Mouse (Mus musculus): ENCODE data around the gene Ppef2. TPM values are rescaled to one million over a fixed set of nuclear protein-coding genes. Genes with fewer than 3 reads are reported as not detected.

The Ppef2 gene
- polyA plus RNA-seq (2015; fragmentation: Nextera tagmentation; extraction: Ambion mirVana), result 0.21 and 0.67 TPM in 2 replicates

DNA sequence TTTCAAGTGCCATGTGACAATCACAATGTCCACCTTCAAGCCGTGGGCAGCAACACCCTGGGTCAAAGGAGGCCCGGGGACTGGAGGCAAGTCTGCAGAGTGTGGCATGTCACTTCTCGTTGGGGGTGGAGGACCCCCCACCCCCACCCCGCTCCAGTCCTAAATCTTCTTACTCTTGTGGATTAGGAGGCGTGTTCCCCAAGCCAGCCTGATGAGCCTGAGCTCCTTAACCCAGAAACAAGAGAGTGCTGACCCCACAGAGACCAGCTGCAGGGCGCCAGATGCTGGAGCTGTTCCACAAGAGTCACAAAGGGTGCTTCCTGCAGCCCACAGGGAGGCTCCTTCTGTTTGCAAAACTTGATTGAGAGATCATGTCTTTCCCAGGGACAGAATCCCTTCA, at the start of gene Ppef2:
Gene Ppef2, minus strand, starts transcription at position 61 of the 400 bp plus-strand sequence.
- H3K4me2 ChIP-seq, result no peak within 1 kb of the TSS

DNA sequence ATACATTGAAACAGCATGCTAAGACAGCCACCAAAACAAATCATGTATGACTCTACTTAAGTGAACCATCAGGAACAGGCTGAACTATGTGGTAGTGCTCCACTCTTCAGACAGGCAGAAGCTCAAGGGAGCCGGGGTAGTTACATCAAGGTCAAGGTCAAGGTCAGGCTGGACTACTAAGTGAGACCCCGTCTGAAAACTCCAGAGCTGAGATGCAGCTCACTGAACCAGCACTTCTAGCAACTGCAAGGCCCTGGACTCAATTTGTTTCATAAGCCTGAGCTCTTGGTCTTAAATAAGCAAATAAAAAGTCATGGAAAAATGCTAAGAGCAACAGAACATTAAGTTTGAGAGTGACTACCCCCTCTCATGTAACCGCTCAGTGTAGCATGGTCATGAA, 48.2 kb upstream of the Ppef2 start:
- Histone ChIP-seq H3K4me3 (no peak overlapping the region), H3K4me2 (no peak overlapping the region), H3K27ac (replicated peaks) (no peak overlapping the region), H3K9ac (no peak overlapping the region), H3K4me1 (replicated peaks) (peaks cover 12% of the 10 kb centered on the region), H3K36me3 (peaks cover 63% of the 10 kb centered on the region), H3K9me3 (no peaks in the 10 kb centered on the region), H3K27me3 (no peaks in the 10 kb centered on the region)
- 89% methylated on average over 3 of the region's 3 CpGs for WGBS
- ATAC-seq (ENCODE audit: low read depth), result no peak

More for the DNA sequence above, at the start of gene Ppef2:
- no peaks in the 10 kb centered on the region for H3K9me3 ChIP-seq
- ATAC-seq (ENCODE audit: low read depth), result no peak
- H3K4me1 ChIP-seq (replicated peaks), result peaks cover 5% of the 10 kb centered on the region; the same call in 1 of the 2 replicates
- peaks cover 3% of the 10 kb centered on the region; the same call in 1 of the 2 replicates for H3K27me3 ChIP-seq
- H3K4me3 ChIP-seq, result no peak within 1 kb of the TSS
- 12% methylated on average over 6 of the region's 6 CpGs for WGBS
- H3K9ac ChIP-seq, result no peak within 1 kb of the TSS
- no peaks in the 10 kb centered on the region for H3K36me3 ChIP-seq
- H3K27ac ChIP-seq (replicated peaks), result no peak within 1 kb of the TSS

DNA sequence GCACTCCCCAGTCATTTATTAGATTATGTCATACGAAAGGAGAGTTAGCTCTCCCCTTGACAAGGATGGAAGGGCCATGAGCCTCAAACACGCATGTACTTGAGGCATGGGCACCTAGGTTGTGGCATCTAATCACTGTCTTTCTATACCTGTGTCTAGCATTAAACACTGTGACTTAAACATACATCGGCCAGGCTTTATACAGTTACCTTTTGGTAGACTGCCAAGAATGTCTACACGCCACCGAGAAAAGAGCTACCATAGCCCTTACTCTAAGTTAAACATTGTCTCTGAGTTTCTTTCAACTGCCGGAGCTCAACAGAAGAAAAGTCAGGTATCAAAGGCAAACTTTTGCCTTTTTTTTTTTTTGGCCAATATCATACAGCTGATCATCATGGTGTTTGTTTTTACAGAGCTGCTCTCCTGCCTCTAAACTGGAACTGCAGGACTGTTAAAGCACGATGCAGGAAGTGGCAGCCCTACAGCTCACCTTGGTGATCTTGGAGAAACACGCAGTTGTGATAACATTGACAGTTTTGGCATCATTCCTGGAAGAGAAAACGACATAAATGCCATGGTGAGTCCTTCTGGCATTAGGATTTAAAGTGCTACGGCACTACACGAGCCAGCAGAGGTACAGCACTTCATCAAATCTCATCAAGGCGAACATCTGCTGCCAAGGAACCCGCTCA, 46.2 kb upstream of the Ppef2 start:
- Histone ChIP-seq H3K9me3 (no peaks in the 10 kb centered on the region), H3K4me1 (replicated peaks) (no peaks in the 10 kb centered on the region), H3K4me2 (no peak overlapping the region), H3K9ac (no peak overlapping the region), H3K27ac (replicated peaks) (no peak overlapping the region), H3K27me3 (no peaks in the 10 kb centered on the region), H3K4me3 (no peak overlapping the region), H3K36me3 (peaks cover 81% of the 10 kb centered on the region)
- no peak for ATAC-seq (ENCODE audit: low read depth)
- 93% methylated on average over 13 of the region's 13 CpGs for WGBS

DNA sequence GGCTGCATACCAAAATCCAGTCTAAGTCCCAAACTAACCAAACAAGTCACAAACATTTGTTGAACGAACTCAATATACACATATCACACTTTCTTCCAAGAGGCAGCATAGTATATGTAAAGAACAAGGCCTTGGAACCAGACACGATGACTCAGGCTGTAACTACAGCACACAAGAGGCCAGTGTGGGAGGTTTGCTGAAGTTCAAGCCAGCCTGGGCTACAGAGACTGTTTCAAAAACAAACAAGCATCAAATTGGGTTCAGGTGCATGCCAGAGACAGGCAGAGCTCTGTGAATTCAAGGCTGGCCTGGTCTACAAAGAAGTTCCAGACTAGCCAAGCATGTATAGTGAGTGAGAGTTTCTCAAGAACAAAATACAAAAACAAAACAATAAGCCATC, 38.4 kb upstream of the Ppef2 start:
- no peaks in the 10 kb centered on the region for H3K9me3 ChIP-seq
- no peak overlapping the region for H3K4me2 ChIP-seq
- 95% methylated on average over 2 of the region's 2 CpGs for WGBS
- H3K4me3 ChIP-seq, result no peak overlapping the region
- H3K27ac ChIP-seq (replicated peaks), result no peak overlapping the region
- no peaks in the 10 kb centered on the region for H3K27me3 ChIP-seq
- no peaks in the 10 kb centered on the region for H3K4me1 ChIP-seq (replicated peaks)
- H3K36me3 ChIP-seq, result peaks cover 94% of the 10 kb centered on the region
- no peak overlapping the region for H3K9ac ChIP-seq
- ATAC-seq (ENCODE audit: low read depth), result no peak

DNA sequence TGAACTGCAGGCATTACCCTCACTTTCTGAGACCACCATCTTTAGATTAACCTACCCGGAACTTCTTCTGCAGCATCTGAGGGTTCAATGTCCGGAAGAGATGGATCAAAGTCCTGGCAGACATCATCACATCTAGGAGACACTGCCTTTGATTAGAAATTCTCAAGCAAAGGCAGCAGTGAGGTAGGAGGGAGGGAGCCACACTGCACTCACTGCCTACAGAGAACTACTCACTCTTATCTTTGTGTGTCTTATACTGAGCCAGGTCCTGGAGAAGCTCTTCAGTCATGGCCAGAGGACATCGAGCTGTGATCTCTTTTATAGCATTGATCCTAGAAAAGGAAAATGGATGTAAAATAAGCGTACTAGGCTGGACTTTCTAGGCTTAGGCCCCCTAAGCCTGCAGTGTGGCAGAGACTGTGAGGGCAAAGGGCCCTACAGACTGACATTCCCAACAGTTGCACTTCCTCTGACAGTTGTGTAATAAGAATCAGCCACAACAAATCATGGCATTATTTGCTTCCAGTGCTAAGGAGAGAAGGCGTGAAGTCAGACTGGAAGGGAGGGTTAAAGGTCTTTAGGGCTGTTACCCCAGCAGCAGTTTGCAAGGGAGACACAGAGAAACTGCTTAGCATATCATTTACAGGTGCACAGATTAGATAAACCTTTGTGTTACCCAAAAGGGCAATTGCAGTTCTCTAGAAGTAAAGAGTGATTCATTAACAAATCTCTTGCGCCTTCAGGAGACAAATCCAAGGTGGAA, 35.8 kb upstream of the Ppef2 start:
- 95% methylated on average over 6 of the region's 6 CpGs for WGBS

DNA sequence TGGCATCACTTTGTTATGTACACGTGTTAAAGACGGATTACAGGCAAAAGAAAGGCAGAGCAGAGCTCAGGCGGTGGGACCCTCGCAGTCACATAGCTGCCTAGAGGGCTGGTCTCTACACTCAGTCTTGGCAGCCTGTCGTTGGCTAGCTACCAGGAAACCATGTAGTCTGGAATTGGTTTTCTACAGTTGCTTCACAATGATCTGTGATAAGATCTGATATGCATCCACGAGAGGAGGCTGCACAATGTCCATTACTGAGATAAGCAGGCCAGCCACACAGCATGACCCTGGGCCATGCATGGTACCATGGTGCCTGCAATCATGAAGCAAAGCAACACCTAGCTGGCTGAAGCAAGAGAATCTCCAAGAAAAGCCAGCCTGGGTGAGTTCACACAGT, 31.8 kb upstream of the Ppef2 start:
- H3K4me1 ChIP-seq (replicated peaks), result no peaks in the 10 kb centered on the region
- ATAC-seq (ENCODE audit: low read depth), result no peak
- WGBS, result 90% methylated on average over 6 of the region's 6 CpGs
- H3K9me3 ChIP-seq, result no peaks in the 10 kb centered on the region
- no peaks in the 10 kb centered on the region for H3K27me3 ChIP-seq
- no peak overlapping the region for H3K4me2 ChIP-seq
- peaks cover 78% of the 10 kb centered on the region for H3K36me3 ChIP-seq
- no peak overlapping the region for H3K9ac ChIP-seq
- no peak overlapping the region for H3K4me3 ChIP-seq
- H3K27ac ChIP-seq (replicated peaks), result no peak overlapping the region

More for the DNA sequence above, 35.8 kb upstream of the Ppef2 start:
- Histone ChIP-seq H3K4me3 (no peak overlapping the region), H3K9me3 (no peaks in the 10 kb centered on the region), H3K4me2 (no peak overlapping the region), H3K9ac (no peak overlapping the region), H3K27me3 (no peaks in the 10 kb centered on the region), H3K4me1 (replicated peaks) (no peaks in the 10 kb centered on the region), H3K36me3 (peaks cover 97% of the 10 kb centered on the region), H3K27ac (replicated peaks) (no peak overlapping the region)
- ATAC-seq (ENCODE audit: low read depth), result no peak

DNA sequence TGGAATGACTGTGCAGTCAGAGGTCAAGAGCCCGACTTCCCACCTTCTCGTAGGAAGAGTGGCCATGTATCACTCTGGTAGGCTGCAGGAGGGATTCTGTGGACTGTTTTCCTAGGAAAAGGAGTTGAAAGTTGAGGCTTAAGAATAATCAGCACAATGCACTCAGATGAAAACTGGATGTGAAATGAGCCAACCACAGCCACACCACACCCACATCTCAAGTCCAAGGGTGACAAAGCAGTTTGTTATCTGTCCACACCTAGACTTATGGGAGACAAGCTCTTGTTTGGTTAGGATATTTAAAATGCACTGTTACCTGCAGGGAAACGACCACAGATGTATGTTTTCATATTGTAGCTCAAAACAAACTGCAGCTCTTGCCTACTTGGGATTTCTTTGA, 27.0 kb upstream of the Ppef2 start:
- Histone ChIP-seq H3K27ac (replicated peaks) (no peak overlapping the region), H3K4me1 (replicated peaks) (peaks cover 7% of the 10 kb centered on the region), H3K9me3 (no peaks in the 10 kb centered on the region), H3K4me3 (no peak overlapping the region), H3K36me3 (peaks cover 33% of the 10 kb centered on the region), H3K27me3 (no peaks in the 10 kb centered on the region), H3K4me2 (no peak overlapping the region), H3K9ac (no peak overlapping the region)
- WGBS, result 82% methylated on average over 3 of the region's 3 CpGs
- no peak for ATAC-seq (ENCODE audit: low read depth)

DNA sequence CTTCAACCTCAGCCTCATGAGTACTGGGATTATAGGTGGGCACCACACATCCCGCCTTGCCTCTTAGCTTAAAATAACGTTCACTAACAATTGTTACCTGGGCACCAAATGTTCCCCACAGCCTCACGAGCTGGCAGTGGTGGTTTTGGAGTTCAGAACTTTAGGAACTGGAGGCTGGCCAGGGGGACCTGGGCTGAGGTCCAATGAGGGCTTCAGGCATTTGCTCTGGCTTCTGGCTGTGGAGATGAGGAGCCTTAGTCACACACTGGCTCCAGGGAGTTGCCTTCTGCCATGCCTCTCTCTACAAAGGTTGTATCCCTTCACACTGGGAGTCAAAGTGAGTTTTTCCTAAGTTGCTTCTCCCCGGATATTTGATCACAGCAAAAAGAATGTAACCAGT, 26.5 kb upstream of the Ppef2 start:
- Histone ChIP-seq H3K27me3 (no peaks in the 10 kb centered on the region), H3K9ac (no peak overlapping the region), H3K4me2 (no peak overlapping the region), H3K27ac (replicated peaks) (no peak overlapping the region), H3K9me3 (no peaks in the 10 kb centered on the region), H3K36me3 (peaks cover 28% of the 10 kb centered on the region), H3K4me3 (no peak overlapping the region), H3K4me1 (replicated peaks) (peaks cover 8% of the 10 kb centered on the region)
- 82% methylated on average over 4 of the region's 4 CpGs for WGBS
- ATAC-seq (ENCODE audit: low read depth), result no peak

DNA sequence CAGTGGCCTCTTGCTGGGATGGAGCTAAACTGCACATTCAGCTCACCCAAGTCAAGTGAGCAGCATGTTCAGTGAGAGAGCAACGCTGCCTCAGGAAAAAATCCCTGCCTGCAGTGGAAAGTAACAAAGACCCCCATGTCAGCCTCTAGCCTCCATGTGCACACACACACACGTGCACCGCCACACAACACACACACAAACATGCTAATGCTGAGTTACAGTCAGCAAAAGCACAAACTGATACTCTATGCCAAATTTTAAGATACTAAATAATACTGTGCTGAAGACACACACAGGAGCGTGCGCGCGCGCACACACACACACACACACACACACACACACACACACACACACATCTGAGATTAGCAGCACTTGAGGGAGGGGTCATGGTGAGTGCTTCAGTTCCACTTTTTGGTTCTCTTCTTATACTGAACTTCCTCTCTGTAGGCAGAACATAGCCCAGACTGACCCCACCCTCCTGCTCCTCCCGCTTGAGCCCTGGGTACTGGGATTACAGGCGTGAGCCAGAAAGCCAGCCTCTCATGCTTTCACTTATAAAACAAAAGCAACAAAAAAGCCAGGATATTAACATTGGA, 23.0 kb upstream of the Ppef2 start:
- Histone ChIP-seq H3K9me3 (no peaks in the 10 kb centered on the region), H3K27me3 (no peaks in the 10 kb centered on the region), H3K36me3 (no peaks in the 10 kb centered on the region), H3K4me1 (replicated peaks) (peaks cover 10% of the 10 kb centered on the region), H3K4me3 (no peak overlapping the region), H3K27ac (replicated peaks) (peak overlapping the region; percentile 65), H3K4me2 (peak overlapping the region; percentile 93), H3K9ac (0 out of 2 replicates have a peak overlapping the region, but pooled peaks have one; percentile 75)
- ATAC-seq (ENCODE audit: low read depth), result no peak
- WGBS, result 85% methylated on average over 10 of the region's 10 CpGs

DNA sequence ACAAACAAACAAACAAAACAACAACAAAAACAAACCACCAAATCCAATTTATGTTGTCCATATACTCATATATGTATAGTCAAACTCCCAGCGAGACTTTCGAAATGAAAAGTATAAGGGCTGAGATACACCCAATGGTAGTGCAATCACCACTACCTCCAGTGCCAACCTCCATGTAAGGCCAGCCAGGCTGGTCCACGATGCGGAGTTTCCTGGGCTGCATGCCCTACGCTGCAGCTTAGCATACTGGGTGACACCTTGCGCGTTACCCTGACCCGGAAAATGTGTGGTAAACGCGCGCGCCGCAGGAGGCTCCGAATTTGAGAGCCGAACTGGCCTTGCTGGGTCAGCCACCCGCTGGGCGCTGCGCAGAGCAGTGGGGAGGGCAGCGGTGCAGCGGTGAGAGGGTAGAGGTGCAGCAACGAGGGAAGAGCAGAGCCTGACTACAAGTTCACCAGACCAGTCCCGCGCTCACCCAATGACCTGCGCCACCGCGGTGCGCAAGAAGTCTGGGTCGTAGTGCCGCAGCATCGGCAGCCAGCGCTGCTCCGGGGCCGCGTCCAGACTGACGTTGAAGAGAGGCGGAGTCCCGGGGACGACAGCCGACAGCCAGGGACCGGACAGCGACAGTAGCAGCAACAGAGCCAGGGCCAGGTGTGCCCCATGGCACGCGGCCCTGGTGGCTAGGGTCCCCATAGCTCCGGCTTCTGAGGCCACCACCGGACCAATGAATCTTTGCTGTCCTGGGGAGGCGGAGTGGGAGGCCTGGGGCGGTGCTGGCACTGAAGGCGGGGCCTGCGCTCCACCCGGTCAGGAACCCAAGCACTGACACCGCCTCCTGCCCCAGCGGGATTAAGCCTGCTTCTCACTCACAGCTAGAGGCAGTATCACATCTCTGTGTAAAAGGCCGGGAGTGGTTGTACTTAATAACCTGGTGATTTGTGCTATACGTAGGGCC, 21.6 kb upstream of the Ppef2 start, which contains the start of gene Naaa:
Gene Naaa, minus strand, starts transcription at position 734 of the 958 bp plus-strand sequence.
- peaks cover 10% of the 10 kb centered on the region for H3K4me1 ChIP-seq (replicated peaks)
- no peaks in the 10 kb centered on the region for H3K9me3 ChIP-seq
- peak within 1 kb of the TSS; percentile 65 for H3K27ac ChIP-seq (replicated peaks)
- H3K4me3 ChIP-seq, result peak within 1 kb of the TSS; percentile 67
- ATAC-seq (ENCODE audit: low read depth), result peak; percentile 95
- peak within 1 kb of the TSS; percentile 93 for H3K4me2 ChIP-seq
- H3K36me3 ChIP-seq, result no peaks in the 10 kb centered on the region
- no peaks in the 10 kb centered on the region for H3K27me3 ChIP-seq
- peak within 1 kb of the TSS; percentile 75 for H3K9ac ChIP-seq
- 4% methylated on average over 54 of the region's 54 CpGs for WGBS

DNA sequence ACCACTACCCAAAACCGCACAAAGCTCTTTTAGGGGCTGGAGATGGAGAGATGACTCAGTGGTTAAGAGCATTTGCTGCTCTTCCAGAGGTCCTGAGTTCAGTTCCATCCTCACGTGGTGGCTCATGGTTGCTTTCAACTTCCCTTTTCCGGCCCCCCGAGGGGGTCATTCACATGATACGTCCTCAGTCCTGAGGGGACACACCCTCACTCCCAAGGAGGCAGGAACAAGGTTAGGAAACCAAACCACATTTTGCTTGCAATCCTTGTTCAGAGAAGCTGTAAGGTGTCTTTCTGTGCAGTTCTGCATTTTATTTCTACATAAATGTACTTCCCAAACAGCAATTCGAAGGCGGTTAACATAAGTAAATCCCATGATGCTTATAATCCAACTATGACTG, 14.4 kb upstream of the Ppef2 start:
- H3K36me3 ChIP-seq, result no peaks in the 10 kb centered on the region
- WGBS, result 85% methylated on average over 7 of the region's 7 CpGs
- no peaks in the 10 kb centered on the region for H3K9me3 ChIP-seq
- H3K4me2 ChIP-seq, result no peak overlapping the region
- H3K9ac ChIP-seq, result no peak overlapping the region
- no peak for ATAC-seq (ENCODE audit: low read depth)
- H3K4me1 ChIP-seq (replicated peaks), result no peaks in the 10 kb centered on the region
- no peak overlapping the region for H3K4me3 ChIP-seq
- H3K27ac ChIP-seq (replicated peaks), result no peak overlapping the region
- no peaks in the 10 kb centered on the region for H3K27me3 ChIP-seq

Measured in neural tube, embryonic 13.5 days (tissue).